Mouse (Mus musculus): ENCODE results near the gene Pbp2. TPM values are rescaled to one million over a fixed set of nuclear protein-coding genes. Genes with fewer than 3 reads are reported as not detected.

The Pbp2 gene
- polyA plus RNA-seq, 1 experiment from 2014 or later = 0.38 TPM

DNA sequence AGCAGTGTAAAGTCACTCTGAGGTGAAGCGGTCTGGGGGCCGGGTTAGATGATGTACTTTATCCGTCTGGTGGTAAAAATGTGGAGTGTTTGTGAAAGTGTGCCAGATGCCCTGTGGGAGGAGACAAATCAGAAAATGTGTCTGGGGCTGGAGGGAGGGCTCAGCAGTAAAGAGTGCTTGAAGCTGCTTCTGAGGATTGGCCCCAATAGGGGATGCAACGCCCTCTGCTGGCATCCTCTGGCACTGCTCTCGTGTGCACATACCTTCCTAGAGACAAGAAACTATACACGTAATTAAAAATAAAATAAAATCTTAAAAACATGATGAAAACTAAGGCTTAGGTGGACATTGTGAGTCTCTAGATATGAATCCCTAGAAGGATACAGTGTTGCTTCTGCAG lies 49.8 kb downstream of the Pbp2 start:
- no peak overlapping the region for H3K4me3 ChIP-seq (ENCODE audit: low read depth, low read length)
- H3K9me3 ChIP-seq (ENCODE audit: low read depth, low read length) = no peaks in the 10 kb centered on the region; the same call in 1 of the 2 replicates
- no peak overlapping the region for H3K9ac ChIP-seq
- H3K4me2 ChIP-seq = no peak overlapping the region
- H3K36me3 ChIP-seq (ENCODE audit: insufficient read depth) = no peaks in the 10 kb centered on the region
- WGBS = 84% methylated on average over 6 of the region's 6 CpGs
- H3K4me1 ChIP-seq (ENCODE audit: insufficient read depth) = no peaks in the 10 kb centered on the region
- H3K27ac ChIP-seq (ENCODE audit: low read depth) = no peak overlapping the region
- ATAC-seq (ENCODE audit: insufficient read depth) (no peak), DNase-seq (no peak)
- H3K27me3 ChIP-seq (ENCODE audit: insufficient read depth, low read length) = no peaks in the 10 kb centered on the region
- peak; percentile 34; the same call in 1 of the 2 replicates for TF ChIP-seq CTCF (IDR thresholded peaks at IDR 0.05; ENCODE audit: low read depth)

Other genes with a start within 250 kb of the Pbp2 start
- 42.5 and 48.7 TPM in 2 replicates for gene Gprc5a, start 244.8 kb downstream of the Pbp2 start, polyA plus RNA-seq (2014; fragmentation: Nextera tagmentation; extraction: Ambion mirVana)
- not detected in 2 replicates for gene Gprc5d, start 192.1 kb downstream of the Pbp2 start, polyA plus RNA-seq (2014; fragmentation: Nextera tagmentation; extraction: Ambion mirVana)
- 22.4 and 25.2 TPM in 2 replicates for gene Fam234b, start 112.4 kb downstream of the Pbp2 start, polyA plus RNA-seq (2014; fragmentation: Nextera tagmentation; extraction: Ambion mirVana)
- 2.5 and 2.7 TPM in 2 replicates for gene Hebp1, start 112.4 kb downstream of the Pbp2 start, polyA plus RNA-seq (2014; fragmentation: Nextera tagmentation; extraction: Ambion mirVana)
- gene Gsg1, start 56.1 kb downstream of the Pbp2 start, polyA plus RNA-seq (2014; fragmentation: Nextera tagmentation; extraction: Ambion mirVana) = 6.0 and 7.7 TPM in 2 replicates
- gene Emp1, start 52.1 kb upstream of the Pbp2 start, polyA plus RNA-seq (2014; fragmentation: Nextera tagmentation; extraction: Ambion mirVana) = 23.7 and 25.1 TPM in 2 replicates

All from lung, embryonic 14.5 days (tissue).